Mouse (Mus musculus) mouse trophoblast stem cell (cell line): ENCODE data around the gene Fstl4.
"Not testable (repeated sequence)": the region's sequence is repeated elsewhere in the genome, so short reads cannot be mapped to it uniquely, and the experiment has no call there.

Source experiments
- in situ Hi-C, 2 experiments: fragments of 300-500 bp; cut with MseI, MboI; formaldehyde crosslinking; loops; 2 replicates in 1 of 2; 3 replicates in 1 of 2; pipeline ENCODE4 v1.15.1; 2025

Gene Fstl4

DNA sequence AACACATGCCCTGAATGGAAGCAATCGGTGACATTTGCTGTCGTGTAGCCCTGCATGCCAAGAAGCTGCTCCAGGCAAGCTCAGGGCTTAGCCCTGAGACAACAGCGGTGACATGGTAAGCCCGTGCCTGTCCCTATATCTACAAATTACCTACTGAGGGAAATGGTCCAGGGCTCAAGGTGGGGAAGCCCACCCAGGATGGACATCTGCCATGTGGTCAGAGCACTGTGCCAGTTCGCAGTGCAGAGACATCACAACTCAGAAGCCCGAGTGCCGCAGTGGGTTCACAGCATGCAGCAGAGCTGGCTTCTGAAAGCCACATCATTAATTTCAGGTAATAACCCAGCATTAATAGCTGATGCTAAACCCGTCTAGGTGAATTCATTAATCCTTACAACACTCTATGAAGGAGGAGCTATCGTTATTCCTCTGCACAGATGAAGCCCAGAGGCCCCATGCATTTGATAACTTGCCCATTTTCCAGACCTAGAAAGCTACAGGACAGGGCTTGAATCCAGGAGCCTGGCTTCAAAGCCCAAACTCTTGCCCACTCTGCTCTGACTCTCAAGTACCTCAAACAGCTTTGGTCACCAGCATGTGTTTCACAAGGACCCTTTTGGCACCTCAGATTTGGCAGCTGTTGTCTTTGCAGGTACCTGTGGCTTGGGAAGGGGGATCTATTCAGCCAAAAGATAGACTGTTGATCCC lies 321.6 kb downstream of the Fstl4 start:
- in situ Hi-C loops, result no loop called here

DNA sequence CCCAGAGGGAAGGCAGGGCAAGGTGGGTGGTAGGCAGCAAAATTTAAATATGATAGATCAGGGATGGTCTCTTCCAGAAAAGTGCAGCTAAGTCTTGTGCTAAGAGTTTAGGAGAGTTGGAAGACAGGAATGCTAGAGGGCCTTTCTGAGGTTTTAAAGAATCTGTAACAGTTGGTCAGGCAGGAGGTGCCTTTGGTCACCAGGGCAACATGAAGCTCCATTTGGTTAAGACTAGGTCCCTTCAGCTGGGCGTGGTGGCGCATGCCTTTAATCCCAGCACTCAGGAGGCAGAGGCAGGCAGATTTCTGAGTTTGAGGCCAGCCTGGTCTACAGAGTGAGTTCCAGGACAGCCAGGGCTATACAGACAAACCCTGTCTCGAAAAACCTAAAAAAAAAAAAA lies 323.5 kb downstream of the Fstl4 start:
- in situ Hi-C loops, result not testable (repeated sequence)

DNA sequence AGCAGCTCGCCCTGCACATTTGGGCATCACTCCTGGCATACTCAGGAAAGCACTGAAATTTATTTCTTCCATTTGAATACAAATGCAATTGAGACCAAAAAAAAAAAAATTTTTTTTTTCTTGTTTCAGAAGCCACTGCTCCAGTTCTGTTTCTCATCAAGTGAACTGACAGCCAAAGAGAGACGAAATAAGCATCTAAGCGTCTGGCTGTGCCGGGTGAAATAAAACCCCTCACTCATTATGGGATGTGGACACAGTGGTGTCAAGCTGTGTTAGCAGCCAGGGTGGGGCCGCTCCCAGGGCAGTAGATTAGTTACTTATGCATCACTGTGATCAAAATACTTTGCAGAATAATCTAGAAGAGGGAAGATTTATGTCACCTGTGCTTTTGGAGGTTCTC lies 327.2 kb downstream of the Fstl4 start:
- in situ Hi-C loops, result no loop called here

DNA sequence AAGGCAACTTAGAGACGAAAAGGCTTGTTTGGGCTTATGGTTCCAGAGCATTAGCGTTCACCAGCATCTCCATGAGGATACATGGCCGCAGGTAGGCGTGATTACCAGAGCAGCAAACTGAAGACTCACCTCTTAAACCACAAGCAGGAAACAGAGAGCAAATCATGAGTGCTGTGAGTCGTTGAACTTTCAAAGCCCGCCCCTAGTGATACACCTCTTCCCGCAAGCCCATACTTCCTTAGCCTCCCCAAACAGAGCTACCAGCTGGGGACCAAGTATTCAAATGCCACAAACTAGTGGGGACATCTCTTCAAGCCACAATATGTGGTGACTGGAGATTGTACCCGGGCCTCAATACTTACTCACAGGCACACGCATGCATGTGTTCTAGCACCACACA lies 332.4 kb downstream of the Fstl4 start:
- in situ Hi-C loops, result no loop called here

DNA sequence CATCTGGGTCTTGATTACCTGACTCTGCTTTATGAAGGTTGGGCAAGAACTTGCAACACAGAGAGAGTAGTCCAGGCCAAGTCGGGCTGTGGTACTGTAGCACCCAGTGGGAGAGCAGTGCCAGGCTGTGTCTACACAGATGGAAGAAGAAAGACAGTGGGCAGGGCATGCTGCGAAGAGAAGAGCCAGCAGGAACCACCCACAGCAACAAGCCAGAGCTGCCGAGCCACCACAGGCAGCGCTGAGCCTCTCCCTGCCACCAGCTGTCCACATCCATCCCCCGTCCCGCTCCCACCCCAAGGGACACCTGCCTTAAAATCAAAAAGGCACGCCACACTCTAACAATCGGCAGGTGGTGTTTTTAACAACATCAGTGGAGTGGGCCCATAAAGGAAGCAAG lies 332.9 kb downstream of the Fstl4 start:
- in situ Hi-C loops, result no loop called here

DNA sequence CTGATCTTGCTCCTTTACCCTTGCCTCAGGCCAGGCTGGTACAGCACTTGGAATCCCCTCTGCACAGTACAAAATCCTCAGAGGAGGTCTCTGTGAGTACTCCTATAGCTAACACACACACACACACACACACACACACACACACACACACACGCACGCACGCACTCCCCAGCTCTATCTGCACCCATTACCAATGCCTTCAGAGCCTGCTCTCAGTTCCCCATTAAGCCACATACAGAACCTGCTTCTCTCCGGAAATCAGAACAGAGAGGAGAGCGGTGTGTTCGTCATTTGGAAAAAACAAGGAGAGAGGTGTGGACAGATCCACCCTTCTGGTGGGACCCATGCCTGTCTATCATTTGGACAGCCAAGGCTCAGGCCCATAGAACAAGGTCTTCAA lies 333.4 kb downstream of the Fstl4 start:
- in situ Hi-C loops, result no loop called here

DNA sequence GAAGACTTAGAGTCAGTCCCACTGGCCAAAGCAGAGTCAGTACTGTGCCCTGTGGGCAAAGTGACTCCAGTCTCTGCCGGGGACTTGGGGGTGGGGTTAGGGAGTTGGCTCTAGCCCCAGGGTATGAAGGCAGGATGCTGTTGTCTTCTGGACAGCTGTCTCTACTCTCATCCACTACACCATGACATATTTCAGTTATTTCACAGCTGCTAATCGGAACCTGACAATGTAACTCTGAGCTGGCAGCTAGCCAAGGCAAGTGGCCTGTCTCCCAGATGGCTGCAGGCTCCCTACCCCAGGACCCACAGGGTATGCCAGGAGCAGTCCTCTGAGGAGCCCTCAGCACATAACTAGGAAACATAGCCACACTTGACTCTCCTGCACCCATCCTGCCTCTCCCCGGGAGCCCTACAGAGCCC lies 334.4 kb downstream of the Fstl4 start:
- in situ Hi-C loops, result no loop called here

DNA sequence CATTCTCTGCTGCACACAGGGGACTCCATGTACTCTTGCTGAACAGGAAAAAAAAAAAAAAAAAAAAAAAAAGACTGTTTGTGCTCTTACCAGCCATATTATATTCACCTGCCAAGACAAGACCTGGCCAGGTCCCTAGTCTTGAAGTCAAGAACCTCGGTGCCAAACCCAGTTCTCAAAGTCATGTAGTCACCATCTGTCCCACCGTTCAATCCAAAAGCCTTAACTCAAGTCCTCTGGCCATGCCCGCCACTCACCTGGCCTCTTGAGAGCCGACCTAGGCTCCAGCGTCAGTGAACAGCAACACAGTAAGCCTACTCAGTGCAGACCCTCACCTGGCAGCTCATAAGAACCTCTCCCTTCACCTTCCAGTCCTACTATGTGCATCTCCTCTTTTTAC lies 334.9 kb downstream of the Fstl4 start:
- in situ Hi-C loops, result no loop called here

DNA sequence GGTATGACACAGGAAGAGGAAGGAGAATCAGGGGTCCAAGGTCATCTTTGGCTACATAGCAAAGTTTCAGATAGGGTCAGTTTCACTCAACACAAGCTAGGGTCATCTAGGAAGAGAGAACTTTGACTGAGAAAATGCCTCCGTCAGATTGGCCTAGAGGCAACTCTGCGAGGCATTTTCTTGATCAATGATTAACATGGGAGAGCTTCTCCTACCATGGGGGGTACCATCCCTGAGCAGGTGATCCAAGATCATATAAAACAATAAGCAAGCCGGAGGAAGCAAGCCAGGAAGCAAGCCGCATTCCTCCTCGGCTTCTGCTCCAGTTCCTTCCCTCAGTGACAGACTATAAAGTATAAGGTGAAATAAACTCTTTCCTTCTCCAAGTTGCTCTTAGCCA lies 337.3 kb downstream of the Fstl4 start:
- in situ Hi-C loops, result no loop called here

DNA sequence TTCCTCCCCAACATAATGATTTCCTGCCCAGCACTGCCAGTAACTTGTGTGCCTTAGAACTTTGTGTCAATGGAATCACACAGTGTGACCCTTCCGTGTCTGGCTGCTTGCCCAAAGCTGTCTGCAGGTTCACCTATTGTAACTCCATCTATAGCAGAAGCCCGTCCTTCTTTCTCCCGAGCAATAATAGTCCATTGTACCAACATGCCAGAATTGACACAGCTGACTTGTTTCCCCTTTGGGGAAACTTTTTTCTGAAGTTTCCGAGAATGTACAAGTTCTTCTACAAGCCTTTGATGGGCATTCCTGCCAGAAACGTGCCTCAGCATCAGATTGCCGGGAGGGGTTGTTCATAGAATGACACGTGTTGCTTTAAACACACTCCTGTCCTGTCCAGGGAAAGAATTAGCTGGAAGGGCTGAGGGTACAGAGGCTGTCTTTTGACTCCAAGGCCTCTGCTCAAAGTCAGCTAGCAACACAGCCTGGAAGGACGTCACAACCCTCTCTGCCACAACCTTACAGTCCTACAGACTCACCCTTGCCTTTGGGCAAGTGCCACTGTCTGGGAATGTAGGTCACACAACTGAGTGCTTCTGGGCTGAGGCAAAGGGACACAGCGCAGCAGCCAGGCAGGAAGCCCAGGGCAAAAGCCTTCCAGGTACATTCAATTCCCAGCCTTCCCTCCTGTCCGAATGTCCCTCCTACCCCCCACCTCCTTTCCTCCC lies 339.3 kb downstream of the Fstl4 start:
- in situ Hi-C loops, result no loop called here

DNA sequence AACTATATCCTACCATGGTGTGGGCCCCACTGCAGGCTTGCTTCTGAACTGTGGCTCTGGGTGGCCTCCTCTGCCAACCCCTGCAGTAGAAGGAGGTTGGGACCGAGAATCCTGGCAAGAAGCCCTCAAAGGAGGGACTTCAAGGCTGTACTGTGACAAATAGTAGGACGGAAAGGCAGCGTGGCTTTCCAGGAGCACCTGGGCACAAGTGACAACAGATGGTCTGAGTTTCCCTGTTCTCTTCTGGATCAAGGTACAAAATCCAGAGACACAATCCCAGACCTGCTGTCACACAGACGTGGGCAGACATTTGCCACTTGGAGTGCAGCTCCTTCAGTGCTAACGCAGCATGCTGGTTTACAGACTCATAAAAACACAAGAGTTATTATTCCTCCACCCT lies 343.3 kb downstream of the Fstl4 start:
- in situ Hi-C loops, result no loop called here

DNA sequence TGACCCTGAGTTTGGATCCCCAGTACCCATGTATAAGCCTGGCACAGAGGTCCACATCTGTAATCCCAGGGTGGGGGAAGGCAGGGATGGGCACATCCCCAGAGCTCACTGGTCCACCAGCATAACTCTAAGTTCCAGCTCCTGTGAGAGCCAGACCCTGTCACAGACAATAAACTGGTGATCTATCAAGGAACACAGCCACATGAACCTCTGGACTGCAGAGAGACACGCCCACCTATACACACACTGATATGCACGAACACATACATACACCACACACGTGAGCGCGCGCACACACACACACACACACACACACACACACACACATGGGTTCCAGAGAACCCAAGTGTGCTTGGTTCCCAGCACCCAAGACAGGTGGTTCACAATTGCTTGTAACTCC lies 344.4 kb downstream of the Fstl4 start:
- in situ Hi-C loops, result no loop called here

DNA sequence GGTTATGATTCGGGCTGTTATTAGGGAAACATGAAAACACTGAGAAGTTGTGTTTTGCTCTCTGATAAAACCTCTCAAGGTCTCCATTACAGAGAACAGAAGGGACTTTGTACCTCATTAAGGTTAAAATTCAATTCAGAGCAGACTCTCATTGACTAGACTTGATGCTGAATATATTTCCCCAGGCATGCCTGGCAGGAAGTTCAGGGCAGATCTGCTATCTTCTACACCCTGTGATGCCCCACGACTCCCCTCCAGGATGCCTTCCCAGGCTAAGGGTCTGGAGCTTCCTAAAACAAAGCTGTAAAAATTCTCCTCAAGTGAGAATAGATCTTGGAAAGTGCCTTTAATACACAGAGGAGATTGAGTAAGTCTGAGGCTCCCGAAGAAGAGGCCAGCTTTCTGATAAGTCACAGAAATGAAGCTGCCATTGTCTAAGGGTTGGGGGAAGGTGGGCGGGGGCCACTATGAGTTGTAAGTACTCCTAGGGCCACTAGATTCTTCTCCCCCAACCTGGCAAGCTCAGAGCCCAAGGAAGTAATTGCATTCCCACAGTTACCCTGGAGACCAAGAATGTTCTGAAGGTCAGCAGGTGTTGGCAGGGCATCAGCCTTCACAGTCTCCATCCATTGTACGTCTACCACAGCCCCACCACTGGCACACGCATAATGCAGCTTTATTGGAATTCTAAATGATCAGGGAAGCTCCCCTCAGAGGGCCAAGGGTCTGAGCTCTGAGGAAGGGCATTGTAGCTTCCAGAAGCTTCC lies 345.4 kb downstream of the Fstl4 start:
- in situ Hi-C loops, result no loop called here

DNA sequence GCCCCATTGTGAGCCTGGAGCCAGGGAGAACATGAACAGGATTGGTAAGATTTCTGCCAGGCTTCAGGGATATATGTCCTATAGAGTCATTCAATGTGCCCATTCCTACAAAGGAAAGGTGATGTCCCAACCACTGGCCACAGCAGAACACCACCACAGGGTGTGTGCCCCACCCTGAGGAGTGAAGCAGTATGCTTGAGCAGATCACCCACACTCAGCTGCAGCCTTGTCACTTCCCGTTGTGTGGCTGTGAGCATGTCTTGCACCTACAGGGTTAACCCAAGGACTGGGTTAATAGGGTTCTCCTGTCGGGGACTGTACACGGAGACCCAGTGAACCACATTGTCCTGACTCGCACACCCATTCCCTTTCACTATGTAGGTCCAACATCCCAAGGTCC lies 351.3 kb downstream of the Fstl4 start:
- in situ Hi-C loops, result no loop called here

DNA sequence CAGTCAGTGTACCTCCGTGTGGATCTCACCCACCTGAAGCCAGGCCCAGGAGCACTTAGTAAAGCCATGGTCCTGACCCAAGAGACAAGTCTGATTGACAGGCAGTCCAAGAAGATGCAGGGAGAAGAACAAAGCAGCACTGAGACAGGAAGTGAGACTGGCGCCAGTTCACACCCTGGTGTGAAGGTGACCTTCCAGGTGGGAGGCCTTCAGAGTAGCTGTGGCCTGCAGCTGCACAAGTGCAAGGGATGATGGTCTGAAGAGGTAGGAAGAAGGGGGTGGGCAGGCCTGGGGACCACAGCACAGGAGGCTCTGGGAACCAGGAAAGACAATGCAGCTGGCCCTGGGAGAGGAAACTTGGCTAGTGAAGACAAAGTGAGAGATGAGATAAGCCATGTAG lies 351.9 kb downstream of the Fstl4 start:
- in situ Hi-C loops, result no loop called here

DNA sequence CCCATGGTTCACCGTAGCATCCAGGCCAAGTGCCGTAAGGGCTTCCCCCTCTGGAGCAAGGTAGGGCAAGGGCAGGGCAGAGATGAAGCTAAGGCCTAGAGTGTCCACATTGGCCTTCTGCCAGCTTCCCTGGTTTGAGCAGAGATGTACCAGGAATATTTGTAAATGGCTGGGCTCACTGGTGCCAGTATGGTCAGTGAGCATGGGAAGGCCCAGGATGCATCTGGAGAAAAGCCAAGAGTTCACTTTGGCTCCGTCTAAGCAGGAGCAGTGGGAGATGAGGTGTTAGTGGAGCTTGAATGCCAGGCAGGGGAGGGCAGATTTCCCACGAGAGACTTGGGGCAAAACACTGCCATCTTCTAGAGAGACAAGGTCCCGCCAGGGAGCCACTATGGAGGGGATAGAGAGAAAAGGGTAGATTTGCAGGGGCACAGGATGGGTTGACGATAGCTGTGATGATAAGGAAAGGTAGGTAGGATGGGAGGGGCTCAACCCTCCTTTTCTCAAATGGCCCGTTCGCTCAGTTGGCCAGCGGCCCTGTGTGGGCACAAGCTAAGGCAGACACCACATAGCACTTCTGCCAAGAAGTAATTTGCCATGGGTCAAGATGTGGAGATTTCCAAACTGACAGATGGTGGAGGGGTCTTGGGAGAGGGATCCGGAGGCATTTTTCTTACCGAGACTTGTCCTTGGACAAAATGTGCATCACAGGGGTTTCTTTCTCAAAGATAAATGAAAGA lies 354.0 kb downstream of the Fstl4 start:
- in situ Hi-C loops, result no loop called here

DNA sequence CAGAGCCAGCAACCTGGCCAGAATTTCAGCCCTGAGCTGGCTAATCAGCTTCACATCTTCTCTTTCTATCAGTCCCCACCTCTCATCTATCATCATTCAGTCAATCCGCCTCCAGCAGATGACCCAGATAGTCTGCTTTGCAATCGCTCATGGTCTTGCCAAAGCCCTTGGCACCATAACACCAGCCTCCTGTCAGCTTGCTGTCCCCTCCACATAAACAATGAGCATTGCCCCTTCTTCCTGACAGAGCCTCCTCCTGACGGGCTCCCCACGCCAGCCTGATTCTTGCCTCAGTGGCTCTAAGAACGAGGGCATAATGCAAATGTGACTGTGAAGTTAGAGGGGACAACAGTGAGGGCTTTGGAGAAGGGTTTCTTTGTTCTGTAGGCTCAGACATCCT lies 355.5 kb downstream of the Fstl4 start:
- in situ Hi-C loops, result no loop called here

DNA sequence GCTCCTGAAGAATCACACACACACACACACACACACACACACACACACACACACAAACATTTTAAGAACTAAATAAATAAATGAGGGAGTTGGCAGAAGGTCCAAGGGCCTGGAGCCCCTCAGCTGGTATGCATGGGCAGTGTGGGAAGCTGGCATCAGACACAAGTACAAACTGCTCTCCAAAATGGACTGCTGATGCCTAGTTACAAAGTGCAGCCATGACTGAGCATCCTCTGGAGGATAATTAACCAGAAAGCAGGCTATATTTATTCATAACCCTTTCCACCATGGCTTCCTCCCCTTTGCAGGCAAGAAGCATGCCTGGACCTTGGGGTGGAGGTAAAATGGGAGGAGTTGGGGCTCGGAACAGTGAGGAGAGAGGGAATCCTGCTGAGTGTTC lies 356.8 kb downstream of the Fstl4 start:
- in situ Hi-C loops, result no loop called here

DNA sequence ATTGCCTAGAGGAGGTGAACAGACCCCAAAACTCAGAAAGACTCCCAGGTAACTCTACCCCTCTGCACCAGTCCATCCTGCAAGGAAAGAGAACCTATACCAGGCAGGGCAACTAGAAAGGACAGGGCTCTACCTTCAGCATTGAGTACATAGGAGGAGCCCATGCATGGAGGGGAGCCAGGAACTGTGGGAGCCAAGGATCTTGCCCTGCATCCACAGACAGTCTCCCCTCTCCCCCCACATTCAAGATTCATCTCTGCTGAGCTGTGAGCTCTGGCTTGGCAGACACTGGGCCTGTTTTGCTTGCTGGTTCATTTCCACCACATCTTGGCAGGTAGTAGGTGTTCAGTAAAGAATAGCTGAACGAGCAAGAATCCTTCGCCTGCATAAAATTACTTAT lies 360.4 kb downstream of the Fstl4 start:
- in situ Hi-C loops, result no loop called here

DNA sequence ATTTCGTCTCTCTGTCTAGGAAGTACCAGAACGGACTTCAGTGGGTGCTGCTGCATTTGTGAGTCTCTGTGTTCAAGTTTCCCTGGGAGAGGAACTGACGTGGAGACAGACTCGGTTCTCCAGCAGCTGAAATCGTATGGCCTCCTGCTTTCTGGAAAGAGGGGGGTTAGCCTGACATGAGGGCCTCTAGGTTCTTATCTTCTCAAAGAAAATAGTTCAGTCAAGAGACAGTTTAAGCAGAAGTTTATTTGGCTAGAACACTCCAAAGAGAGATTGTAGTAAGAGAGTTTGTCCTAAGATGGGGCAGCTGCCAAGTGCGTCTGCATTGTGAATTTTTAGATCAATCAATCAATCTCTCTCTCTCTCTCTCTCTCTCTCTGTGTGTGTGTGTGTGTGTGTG lies 362.2 kb downstream of the Fstl4 start:
- in situ Hi-C loops, result no loop called here

DNA sequence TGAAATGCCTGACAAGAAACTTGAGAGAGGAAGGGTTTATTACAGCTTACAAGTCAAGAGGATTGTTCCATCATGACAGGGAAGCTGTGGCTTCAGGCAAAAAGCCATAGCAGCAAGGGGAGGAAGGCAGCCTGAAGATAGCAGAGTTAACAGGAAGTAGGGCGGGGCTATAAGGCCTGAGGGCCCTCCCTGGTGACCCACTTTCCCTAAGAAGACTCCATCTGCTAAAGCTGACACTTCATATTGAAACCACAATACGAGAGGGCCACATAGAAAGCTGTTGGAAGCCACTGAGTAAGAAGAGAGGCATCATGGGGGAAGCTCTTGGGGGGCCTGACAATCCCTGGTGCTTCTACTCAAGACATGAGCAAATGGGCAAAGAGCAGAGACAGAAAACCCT lies 364.2 kb downstream of the Fstl4 start:
- in situ Hi-C loops, result no loop called here

DNA sequence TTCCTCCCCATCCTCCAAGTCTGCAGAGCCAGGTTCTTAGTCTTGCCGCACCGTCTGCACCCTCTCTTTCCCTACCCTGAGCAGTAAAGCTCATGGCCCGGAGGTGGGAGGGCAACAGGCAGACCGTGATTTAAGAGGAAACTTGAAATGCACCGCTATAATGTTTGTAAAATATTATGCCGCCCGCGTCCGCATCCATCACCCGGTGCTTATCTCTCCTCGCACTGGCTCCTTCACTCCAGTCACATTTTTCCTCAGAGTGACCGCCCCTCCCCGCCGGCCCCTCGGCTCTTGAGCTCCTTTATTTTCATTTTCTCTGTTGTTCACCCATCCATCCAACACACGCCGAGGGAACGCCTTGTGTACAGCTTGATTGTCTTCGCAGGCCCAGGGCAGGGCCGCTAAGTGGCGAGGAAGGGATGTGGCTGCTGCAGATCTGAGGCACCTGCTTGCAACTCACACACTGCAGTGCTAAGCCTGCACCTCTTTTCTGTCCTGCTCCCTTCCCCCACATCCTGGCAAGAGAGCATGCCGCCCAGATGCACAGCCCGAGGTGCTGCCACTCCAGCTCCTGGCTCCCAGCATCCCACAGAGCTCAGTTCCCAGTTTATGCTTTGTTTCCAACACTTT lies 368.1 kb downstream of the Fstl4 start:
- in situ Hi-C loops, result no loop called here
